Mouse (Mus musculus): Measurements from ENCODE around the gene Gm43191.

GRCm38 (mm10) chr3:116681160-116681559 is at the start of gene Gm43191:
- TF ChIP-seq CTCF (IDR thresholded peaks at IDR 0.05; ENCODE audit: low read depth) (no peak), EP300 (optimal IDR thresholded peaks at IDR 0.05) (no peak)

Data from stomach, postnatal 0 days (tissue).